Mouse (Mus musculus) bone marrow, adult 2 months (tissue): ENCODE measurements around the gene Mettl2.

Experiments
- CTCF ChIP-seq: fragments of 200-500 bp; IDR thresholded peaks from 2 replicates; pipeline ENCODE4 v1.5.1; 2011; ENCODE audit warnings: low read length, control low read depth; ENCODE audit not compliant: control insufficient read depth, insufficient read depth
- POLR2A ChIP-seq: fragments of 200-500 bp; IDR thresholded peaks from 2 replicates; pipeline ENCODE4 v1.6.1; 2011; ENCODE audit warnings: low read depth, mild to moderate bottlenecking, control low read depth, low read length, borderline replicate concordance; ENCODE audit not compliant: control insufficient read depth

- TF ChIP-seq POLR2A (no peak), CTCF (no peak)
Measured at GRCm38 (mm10) chr11:105150691-105151090, 24.5 kb downstream of the Mettl2 start.
